Mouse (Mus musculus) thymus, postnatal 0 days (tissue): ENCODE results near the gene Rnft2. TPM values are rescaled to one million over a fixed set of nuclear protein-coding genes. Genes with fewer than 3 reads are reported as not detected.

Experiments
- DNase-seq: peaks from one replicate; pipeline ENCODE4 v3.0.0-alpha.2; 2015; ENCODE audit warnings: low spot score
- polyA plus RNA-seq: library from polyadenylated mRNA; unstranded; fragments of >200 nt; fragmentation: Nextera tagmentation; extraction: Ambion mirVana; gene quantifications from 2 replicates; pipeline ENCODE4 v1.2.1, GENCODE M21; 2015

Gene Rnft2
- 0.51 and 0.58 TPM in 2 replicates for polyA plus RNA-seq

GRCm38 (mm10) chr5:118244606-118245443, at the start of gene Rnft2, which contains the start of gene 2410131K14Rik:
Gene Rnft2, minus strand, starts transcription at chr5:118245116.
Gene 2410131K14Rik, plus strand, starts transcription at chr5:118245227.
- peak; percentile 99 for DNase-seq

- DNase-seq, result no peak
Measured at GRCm38 (mm10) chr5:118294086-118294864, 49.4 kb upstream of the Rnft2 start.

GRCm38 (mm10) chr5:118292476-118292875, 47.6 kb upstream of the Rnft2 start:
- DNase-seq, result no peak

GRCm38 (mm10) chr5:118291453-118291852, 46.5 kb upstream of the Rnft2 start:
- DNase-seq, result peak; percentile 16

GRCm38 (mm10) chr5:118277741-118278495, 33.0 kb upstream of the Rnft2 start:
- DNase-seq, result no peak

- DNase-seq, result no peak
Measured at GRCm38 (mm10) chr5:118276711-118277110, 31.8 kb upstream of the Rnft2 start.

GRCm38 (mm10) chr5:118276281-118276680, 31.4 kb upstream of the Rnft2 start:
- DNase-seq, result no peak

GRCm38 (mm10) chr5:118274546-118274945, 29.6 kb upstream of the Rnft2 start:
- DNase-seq, result no peak

GRCm38 (mm10) chr5:118273446-118273845, 28.5 kb upstream of the Rnft2 start:
- DNase-seq, result no peak

- DNase-seq, result peak; percentile 72
Measured at GRCm38 (mm10) chr5:118271449-118272110, 26.7 kb upstream of the Rnft2 start.

- peak; percentile 87 for DNase-seq
Measured at GRCm38 (mm10) chr5:118268987-118269386, 24.1 kb upstream of the Rnft2 start.

- peak; percentile 34 for DNase-seq
Measured at GRCm38 (mm10) chr5:118266309-118266708, 21.4 kb upstream of the Rnft2 start.

- DNase-seq, result no peak
Measured at GRCm38 (mm10) chr5:118265366-118265765, 20.4 kb upstream of the Rnft2 start.

GRCm38 (mm10) chr5:118264279-118264678, 19.4 kb upstream of the Rnft2 start:
- no peak for DNase-seq

- no peak for DNase-seq
Measured at GRCm38 (mm10) chr5:118262418-118262817, 17.5 kb upstream of the Rnft2 start.

- no peak for DNase-seq
Measured at GRCm38 (mm10) chr5:118261181-118261580, 16.3 kb upstream of the Rnft2 start.

- DNase-seq, result no peak
Measured at GRCm38 (mm10) chr5:118260642-118261041, 15.7 kb upstream of the Rnft2 start.

GRCm38 (mm10) chr5:118260055-118260454, 15.1 kb upstream of the Rnft2 start:
- DNase-seq, result no peak

- DNase-seq, result no peak
Measured at GRCm38 (mm10) chr5:118259636-118260035, 14.7 kb upstream of the Rnft2 start.

- no peak for DNase-seq
Measured at GRCm38 (mm10) chr5:118259152-118259551, 14.2 kb upstream of the Rnft2 start.

- DNase-seq, result no peak
Measured at GRCm38 (mm10) chr5:118256981-118257380, 12.1 kb upstream of the Rnft2 start.
